Mouse (Mus musculus): ENCODE data around the gene Ahnak2. TPM values are rescaled to one million over a fixed set of nuclear protein-coding genes. Genes with fewer than 3 reads are reported as not detected.

Ahnak2 gene
- 0.41 TPM for polyA plus RNA-seq (2014; fragmentation: Illumina TruSeq; extraction: RNeasy Lipid Tissue Mini Kit (QIAGEN cat#74804); ENCODE audit: low read depth, low replicate concordance)

GRCm38 (mm10) chr12:112801864-112802846, at the start of gene Ahnak2:
Ahnak2 (minus strand) TSS chr12:112802657.

GRCm38 (mm10) chr12:112829244-112829864, 26.9 kb upstream of the Ahnak2 start, which contains the start of gene Cdca4:
Cdca4 (minus strand) TSS chr12:112829423.

GRCm38 (mm10) chr12:112808587-112809364, 6.3 kb upstream of the Ahnak2 start, which contains the start of gene Clba1:
Clba1 (plus strand) TSS chr12:112808937.

GRCm38 (mm10) chr12:112760154-112760926, 42.1 kb downstream of the Ahnak2 start, which contains the start of gene Pld4:
Pld4 (plus strand) TSS chr12:112760655.

Other genes starting within 250 kb of the Ahnak2 start
- 0.10 TPM for gene Inf2, start 213.9 kb downstream of the Ahnak2 start, polyA plus RNA-seq (2014; fragmentation: Illumina TruSeq; extraction: RNeasy Lipid Tissue Mini Kit (QIAGEN cat#74804); ENCODE audit: low read depth, low replicate concordance)
- gene Adssl1, start 182.6 kb downstream of the Ahnak2 start, polyA plus RNA-seq (2014; fragmentation: Illumina TruSeq; extraction: RNeasy Lipid Tissue Mini Kit (QIAGEN cat#74804); ENCODE audit: low read depth, low replicate concordance): 0.70 TPM
- gene Siva1, start 158.0 kb downstream of the Ahnak2 start, polyA plus RNA-seq (2014; fragmentation: Illumina TruSeq; extraction: RNeasy Lipid Tissue Mini Kit (QIAGEN cat#74804); ENCODE audit: low read depth, low replicate concordance): 2.6 TPM
- gene Akt1, start 127.8 kb downstream of the Ahnak2 start, polyA plus RNA-seq (2014; fragmentation: Illumina TruSeq; extraction: RNeasy Lipid Tissue Mini Kit (QIAGEN cat#74804); ENCODE audit: low read depth, low replicate concordance): 1.3 TPM
- gene Zbtb42, start 123.8 kb downstream of the Ahnak2 start, polyA plus RNA-seq (2014; fragmentation: Illumina TruSeq; extraction: RNeasy Lipid Tissue Mini Kit (QIAGEN cat#74804); ENCODE audit: low read depth, low replicate concordance): 2.4 TPM
- gene Cep170b, start 82.2 kb downstream of the Ahnak2 start, polyA plus RNA-seq (2014; fragmentation: Illumina TruSeq; extraction: RNeasy Lipid Tissue Mini Kit (QIAGEN cat#74804); ENCODE audit: low read depth, low replicate concordance): 12.5 TPM
- 0.87 TPM for gene Pld4, start 42.0 kb downstream of the Ahnak2 start, polyA plus RNA-seq (2014; fragmentation: Illumina TruSeq; extraction: RNeasy Lipid Tissue Mini Kit (QIAGEN cat#74804); ENCODE audit: low read depth, low replicate concordance)
- gene Clba1, start 6.3 kb upstream of the Ahnak2 start, polyA plus RNA-seq (2014; fragmentation: Illumina TruSeq; extraction: RNeasy Lipid Tissue Mini Kit (QIAGEN cat#74804); ENCODE audit: low read depth, low replicate concordance): 6.0 TPM
- gene Cdca4, start 26.8 kb upstream of the Ahnak2 start, polyA plus RNA-seq (2014; fragmentation: Illumina TruSeq; extraction: RNeasy Lipid Tissue Mini Kit (QIAGEN cat#74804); ENCODE audit: low read depth, low replicate concordance): 10.3 TPM
- not detected for gene Gpr132, start 65.6 kb upstream of the Ahnak2 start, polyA plus RNA-seq (2014; fragmentation: Illumina TruSeq; extraction: RNeasy Lipid Tissue Mini Kit (QIAGEN cat#74804); ENCODE audit: low read depth, low replicate concordance)
- 0.10 TPM for gene Jag2, start 127.1 kb upstream of the Ahnak2 start, polyA plus RNA-seq (2014; fragmentation: Illumina TruSeq; extraction: RNeasy Lipid Tissue Mini Kit (QIAGEN cat#74804); ENCODE audit: low read depth, low replicate concordance)
- gene Nudt14, start 139.5 kb upstream of the Ahnak2 start, polyA plus RNA-seq (2014; fragmentation: Illumina TruSeq; extraction: RNeasy Lipid Tissue Mini Kit (QIAGEN cat#74804); ENCODE audit: low read depth, low replicate concordance): not detected
- 0.48 TPM for gene Btbd6, start 173.8 kb upstream of the Ahnak2 start, polyA plus RNA-seq (2014; fragmentation: Illumina TruSeq; extraction: RNeasy Lipid Tissue Mini Kit (QIAGEN cat#74804); ENCODE audit: low read depth, low replicate concordance)
- gene Brf1, start 198.0 kb upstream of the Ahnak2 start, polyA plus RNA-seq (2014; fragmentation: Illumina TruSeq; extraction: RNeasy Lipid Tissue Mini Kit (QIAGEN cat#74804); ENCODE audit: low read depth, low replicate concordance): 31.4 TPM
- 12.8 TPM for gene Pacs2, start 211.9 kb upstream of the Ahnak2 start, polyA plus RNA-seq (2014; fragmentation: Illumina TruSeq; extraction: RNeasy Lipid Tissue Mini Kit (QIAGEN cat#74804); ENCODE audit: low read depth, low replicate concordance)

All from testis, adult 10 weeks (tissue).